Mouse (Mus musculus): Measurements from ENCODE around the gene Serpina3a.
A peak's percentile ranks its signal among the peaks of the same experiment; 100 is the strongest.
"Not testable (repeated sequence)": the region's sequence is repeated elsewhere in the genome, so short reads cannot be mapped to it uniquely, and the experiment has no call there.

The Serpina3a gene

GRCm38 (mm10) chr12:104112333-104112732 lies at the start of gene Serpina3a:
TSS of gene Serpina3a (plus strand) at chr12:104112724.
- not testable (repeated sequence) for DNase-seq

GRCm38 (mm10) chr12:104064532-104064931 lies 48.0 kb upstream of the Serpina3a start:
- DNase-seq = peak; percentile 11

- peak; percentile 22 for DNase-seq
Measured at GRCm38 (mm10) chr12:104064996-104065395, 47.5 kb upstream of the Serpina3a start.

GRCm38 (mm10) chr12:104066241-104066640 lies 46.3 kb upstream of the Serpina3a start:
- peak; percentile 61 for DNase-seq

- peak; percentile 51 for DNase-seq
Measured at GRCm38 (mm10) chr12:104067549-104067948, 45.0 kb upstream of the Serpina3a start.

GRCm38 (mm10) chr12:104069620-104070019 lies 42.9 kb upstream of the Serpina3a start:
- peak; percentile 87 for DNase-seq

- DNase-seq = no peak
Measured at GRCm38 (mm10) chr12:104071708-104072107, 40.8 kb upstream of the Serpina3a start.

GRCm38 (mm10) chr12:104072286-104072685 lies 40.2 kb upstream of the Serpina3a start:
- DNase-seq = no peak

- no peak for DNase-seq
Measured at GRCm38 (mm10) chr12:104090119-104090518, 22.4 kb upstream of the Serpina3a start.

- no peak for DNase-seq
Measured at GRCm38 (mm10) chr12:104091303-104091702, 21.2 kb upstream of the Serpina3a start.

- no peak for DNase-seq
Measured at GRCm38 (mm10) chr12:104100768-104101167, 11.8 kb upstream of the Serpina3a start, which contains the start of gene Serpina5. TSS of gene Serpina5 (plus strand) at chr12:104101113.

- no peak for DNase-seq
Measured at GRCm38 (mm10) chr12:104105847-104106246, 6.7 kb upstream of the Serpina3a start.

GRCm38 (mm10) chr12:104106919-104107318 lies 5.6 kb upstream of the Serpina3a start:
- no peak for DNase-seq

- no peak for DNase-seq
Measured at GRCm38 (mm10) chr12:104108507-104108906, 4.0 kb upstream of the Serpina3a start.

GRCm38 (mm10) chr12:104114921-104115579 lies 2.5 kb downstream of the Serpina3a start:
- no peak for DNase-seq

GRCm38 (mm10) chr12:104123097-104123496 lies 10.6 kb downstream of the Serpina3a start:
- no peak for DNase-seq

- no peak for DNase-seq
Measured at GRCm38 (mm10) chr12:104123996-104124395, 11.5 kb downstream of the Serpina3a start.

GRCm38 (mm10) chr12:104125021-104125560 lies 12.6 kb downstream of the Serpina3a start:
- DNase-seq = no peak

GRCm38 (mm10) chr12:104127696-104128095 lies 15.2 kb downstream of the Serpina3a start, which contains the start of gene Serpina3b:
TSS of gene Serpina3b (plus strand) at chr12:104127996.
- DNase-seq = no peak

GRCm38 (mm10) chr12:104131041-104131440 lies 18.5 kb downstream of the Serpina3a start:
- DNase-seq = peak; percentile 24

GRCm38 (mm10) chr12:104138216-104138615 lies 25.7 kb downstream of the Serpina3a start:
- DNase-seq = no peak

GRCm38 (mm10) chr12:104140543-104141103 lies 28.1 kb downstream of the Serpina3a start:
- no peak for DNase-seq

GRCm38 (mm10) chr12:104141506-104141905 lies 29.0 kb downstream of the Serpina3a start:
- DNase-seq = no peak

GRCm38 (mm10) chr12:104142427-104142826 lies 29.9 kb downstream of the Serpina3a start:
- no peak for DNase-seq

Measured in lung, postnatal 36 days (tissue).